Mouse (Mus musculus): ENCODE data around the gene Ptpn21.

GRCm38 (mm10) chr12:98676861-98677260 is 60.3 kb downstream of the Ptpn21 start:
- no peak for TF ChIP-seq ZC3H11A (IDR thresholded peaks at IDR 0.05; ENCODE audit: borderline replicate concordance, low read depth, low read length)
- TF ChIP-seq MAFK (IDR thresholded peaks at IDR 0.05; ENCODE audit: insufficient read depth, low read depth, low read length), result no peak
- TF ChIP-seq ZNF384 (IDR thresholded peaks at IDR 0.05; ENCODE audit: low read depth, low read length), result no peak
